Mouse (Mus musculus) c-Kit-negative CD71-positive TER-119-positive erythroid progenitor cells, embryonic 14.5 days (primary cell): ENCODE data around the gene Taok3.

Experiments
- DNase-seq: peaks from one replicate; pipeline ENCODE4 v3.0.0-alpha.2; 2013; ENCODE audit warnings: low read depth, low spot score

The Taok3 gene

DNA sequence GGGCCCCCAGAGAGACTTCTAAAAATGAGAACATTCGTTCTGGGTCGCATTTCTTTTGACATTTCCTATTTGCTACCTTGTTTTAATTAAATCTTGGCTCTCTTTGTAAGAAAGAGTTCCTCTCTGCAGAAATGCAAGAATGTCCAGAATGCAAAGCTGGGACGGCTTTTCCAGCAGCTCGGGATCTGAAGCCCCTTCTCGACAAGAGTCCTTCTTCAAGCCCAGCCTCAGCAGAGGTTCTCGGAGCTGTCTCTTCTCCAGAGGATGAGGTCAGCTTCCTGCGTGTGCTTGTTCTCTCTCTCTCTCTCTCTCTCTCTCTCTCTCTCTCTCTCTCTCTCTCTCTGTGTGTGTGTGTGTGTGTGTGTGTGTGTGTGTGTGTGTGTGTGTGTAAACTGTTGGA is 2.2 kb upstream of the Taok3 start:
- no peak for DNase-seq

DNA sequence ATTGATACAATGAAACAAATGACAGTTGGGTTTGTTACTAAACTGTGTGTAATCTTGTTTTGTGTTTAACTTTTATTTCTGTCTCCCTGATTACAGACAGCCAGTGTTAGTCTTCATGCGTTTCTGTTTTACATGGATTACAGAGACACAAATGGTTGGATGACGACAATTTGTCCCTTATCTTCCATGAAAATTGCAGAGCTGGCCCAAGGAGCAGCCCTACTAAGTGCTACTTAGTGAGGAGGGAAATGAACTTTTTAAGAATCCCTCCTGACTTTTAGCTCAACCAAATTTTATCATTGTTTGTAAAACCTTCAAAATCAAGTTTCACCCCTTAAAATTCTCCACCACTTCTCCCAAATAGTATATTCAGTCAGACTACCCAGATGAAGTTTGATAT is 1.7 kb upstream of the Taok3 start:
- no peak for DNase-seq

DNA sequence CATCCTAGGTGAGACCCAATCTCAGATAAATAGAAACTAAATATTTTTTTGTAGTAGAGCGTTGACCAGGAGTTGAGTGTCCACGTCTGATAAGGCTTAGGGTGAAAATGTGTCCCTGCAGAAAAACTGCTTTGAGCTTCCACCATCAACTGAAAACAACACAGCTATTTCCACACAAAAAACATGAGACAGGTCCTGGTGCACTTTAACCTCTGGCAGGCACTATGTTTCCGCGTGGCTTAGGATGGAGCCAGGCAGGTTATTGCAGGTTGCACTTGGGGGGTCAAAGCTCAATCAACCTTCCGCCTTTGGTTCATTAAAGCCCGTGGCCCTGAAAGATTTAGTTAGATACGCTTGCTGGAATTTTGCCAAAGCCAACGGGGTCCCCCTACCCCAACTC is 1.1 kb upstream of the Taok3 start:
- no peak for DNase-seq

DNA sequence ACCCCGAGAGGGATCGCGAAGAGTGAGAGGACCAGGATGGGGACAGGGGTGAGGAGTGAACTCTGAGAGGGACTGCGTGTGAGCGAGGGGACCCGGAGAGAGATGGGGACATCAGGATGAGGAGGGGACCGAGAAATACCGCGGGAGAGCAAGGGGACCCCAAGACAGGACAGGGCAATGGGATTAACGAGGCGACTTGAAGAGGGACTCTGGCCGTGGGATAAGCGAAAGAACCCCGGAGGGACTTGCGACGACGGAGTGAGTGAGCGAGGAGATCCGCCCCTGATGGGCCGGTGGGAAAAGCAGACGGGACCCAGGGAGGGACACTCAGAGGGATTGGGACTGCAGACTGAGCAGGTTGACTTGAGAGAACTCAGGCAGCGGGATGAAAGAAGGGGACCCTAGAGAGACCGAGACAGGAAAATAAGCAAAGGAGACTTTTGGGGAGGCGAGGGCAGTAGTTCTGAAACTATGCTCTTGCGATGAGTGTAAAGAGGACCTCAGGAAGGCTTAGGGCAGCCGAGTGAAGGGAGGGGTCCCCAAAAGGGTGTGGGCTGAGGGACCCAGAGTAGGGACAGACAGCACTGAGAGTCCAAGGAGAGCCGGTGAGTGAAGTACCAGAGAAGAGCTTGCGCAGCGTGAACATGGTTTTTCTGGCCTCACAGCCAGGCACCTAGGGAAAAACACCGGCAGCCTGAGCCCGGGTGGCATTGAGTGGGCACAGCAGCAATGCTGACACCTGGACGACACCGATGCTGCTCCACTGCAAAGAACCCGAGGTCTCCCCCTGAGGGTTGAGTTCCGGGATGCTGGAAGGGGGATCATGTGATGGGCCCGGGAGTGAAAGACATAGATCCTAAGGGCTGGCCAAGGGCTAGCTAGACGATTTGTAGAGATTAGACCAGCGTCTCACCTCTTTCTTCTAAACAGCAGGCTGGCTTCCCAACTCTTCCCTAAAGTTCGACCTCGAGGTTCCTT is 849 bp downstream of the Taok3 start:
- no peak for DNase-seq

DNA sequence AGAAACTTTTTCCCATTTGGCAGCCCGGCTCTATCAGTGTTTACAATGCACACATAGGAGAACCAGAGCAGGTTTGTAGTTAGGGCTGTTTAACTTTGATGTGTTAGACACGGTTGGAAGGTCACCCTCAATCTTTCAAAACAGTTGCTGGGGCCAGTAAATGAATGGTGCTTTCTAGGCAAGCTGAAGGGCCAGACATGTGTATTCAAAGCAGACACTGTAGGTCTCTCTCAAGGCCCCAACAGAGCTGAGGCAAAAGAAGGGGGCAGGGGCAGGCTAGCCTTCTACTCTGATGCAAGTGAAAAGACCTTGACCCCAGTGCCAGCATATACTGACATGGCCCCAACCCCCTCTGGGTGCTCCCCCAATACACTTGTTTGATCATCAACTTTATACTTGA is 1.7 kb downstream of the Taok3 start:
- no peak for DNase-seq

DNA sequence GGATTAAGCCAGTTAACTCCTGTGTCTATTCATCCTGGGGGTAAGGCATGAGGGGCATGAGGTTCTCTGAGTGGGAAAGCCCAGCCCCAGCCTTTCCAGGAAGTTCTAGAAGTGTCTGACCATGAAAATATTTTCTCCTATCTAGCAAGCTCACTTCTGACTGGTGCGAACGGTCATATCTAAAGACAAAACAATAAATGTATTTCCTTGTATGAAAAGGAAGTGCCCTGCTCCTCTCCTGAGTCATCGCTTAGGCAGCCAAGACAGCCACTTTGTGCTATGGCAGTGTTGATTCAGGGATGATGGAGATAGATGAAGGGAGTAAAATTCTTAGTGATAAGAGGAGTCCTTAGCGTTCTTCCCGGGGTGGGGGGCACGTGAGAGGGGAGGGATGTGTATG is 3.2 kb downstream of the Taok3 start:
- DNase-seq = no peak

DNA sequence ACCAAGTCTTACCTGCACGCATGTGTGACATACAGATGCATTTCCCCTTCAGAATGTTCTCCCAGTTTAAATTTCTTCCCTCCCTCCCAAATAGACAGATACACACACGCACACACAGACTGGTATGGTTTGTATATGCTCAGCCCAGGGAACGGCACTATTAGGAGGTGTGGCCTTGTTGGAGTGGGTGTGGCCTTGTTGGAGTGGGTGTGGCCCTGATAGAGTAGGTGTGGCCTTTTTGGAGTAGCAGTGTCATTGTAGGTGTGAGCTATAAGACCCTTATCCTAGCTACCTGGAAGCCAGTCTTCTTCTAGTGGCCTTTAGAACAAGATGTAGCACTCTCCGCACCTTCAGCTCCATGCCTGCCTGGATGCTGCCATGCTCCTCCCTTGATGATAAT is 3.9 kb downstream of the Taok3 start:
- DNase-seq = no peak

DNA sequence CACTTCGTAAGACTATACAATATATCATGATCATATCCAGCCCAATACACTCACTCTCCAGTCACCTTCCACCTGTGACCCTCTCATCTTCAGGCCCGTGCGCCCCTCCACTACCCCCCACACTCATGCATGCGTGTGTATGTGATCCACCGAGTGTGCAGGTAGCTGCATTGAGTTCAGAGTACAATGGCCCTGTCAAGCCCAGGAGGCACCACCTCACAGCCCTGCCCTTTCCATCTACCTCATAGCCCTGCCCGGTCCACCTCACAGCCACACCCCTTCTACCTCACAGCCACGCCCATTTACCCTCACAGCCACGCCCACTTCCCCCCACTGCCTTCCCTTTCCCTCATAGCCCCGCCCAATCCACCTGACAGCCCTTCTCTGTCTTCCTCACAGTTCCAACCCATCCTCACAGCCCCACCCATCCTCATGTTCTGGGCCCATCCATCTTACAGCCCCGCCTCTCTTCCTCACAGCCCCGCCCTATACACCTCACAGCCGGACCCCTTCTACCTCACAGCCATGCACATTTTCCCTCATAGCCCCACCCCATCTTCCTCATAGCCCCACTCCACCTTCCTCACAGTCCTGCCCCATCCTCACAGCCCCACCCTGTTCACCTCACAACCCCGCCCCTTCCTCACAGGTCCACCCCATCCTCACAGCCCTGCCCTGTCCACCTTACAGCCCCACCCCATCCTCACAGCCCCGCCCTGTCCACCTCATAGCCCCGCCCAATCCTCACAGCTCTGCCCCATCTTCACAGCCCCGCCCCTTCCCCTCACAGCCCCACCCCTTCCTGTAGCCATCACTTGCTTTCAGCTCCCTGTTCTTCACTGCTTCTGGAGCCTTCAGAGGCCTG is 5.8 kb downstream of the Taok3 start:
- no peak for DNase-seq

DNA sequence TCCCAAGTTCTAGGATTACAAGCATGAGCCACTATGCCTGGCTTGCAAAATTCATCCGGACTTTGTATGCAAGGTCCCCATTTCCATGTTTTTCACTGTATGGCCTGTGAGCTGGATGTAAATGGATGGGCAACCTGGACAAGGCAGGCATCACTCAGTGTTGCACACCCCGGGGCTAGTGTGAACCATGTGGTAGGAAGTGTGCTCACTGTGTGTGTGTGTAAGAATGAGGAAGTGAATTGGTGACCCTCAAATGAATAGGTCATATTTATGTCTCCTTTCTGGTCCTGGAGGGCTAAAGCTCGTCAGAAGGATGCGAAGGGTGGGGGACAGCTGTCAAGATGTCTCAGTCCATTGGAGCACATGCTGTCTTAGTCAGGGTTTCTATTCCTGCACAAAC is 7.1 kb downstream of the Taok3 start:
- DNase-seq = no peak

DNA sequence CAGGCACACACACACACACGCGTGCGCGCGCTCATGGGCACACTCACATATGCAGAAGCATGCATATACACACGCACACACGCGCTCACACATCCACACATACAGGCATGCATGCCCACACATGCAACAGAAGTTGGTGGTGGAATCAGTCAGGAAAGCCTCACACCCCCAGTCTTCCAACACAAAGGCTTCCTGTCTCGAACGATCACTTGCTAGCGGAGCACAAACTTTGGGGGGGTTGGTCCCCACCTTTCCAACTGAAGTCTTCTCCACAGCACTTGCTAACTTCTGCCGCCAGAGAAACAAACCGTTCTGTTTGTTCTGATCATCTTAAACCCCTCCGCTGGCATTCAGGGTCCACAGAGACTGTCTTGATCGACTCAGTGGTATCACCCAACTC is 10.8 kb downstream of the Taok3 start:
- no peak for DNase-seq

DNA sequence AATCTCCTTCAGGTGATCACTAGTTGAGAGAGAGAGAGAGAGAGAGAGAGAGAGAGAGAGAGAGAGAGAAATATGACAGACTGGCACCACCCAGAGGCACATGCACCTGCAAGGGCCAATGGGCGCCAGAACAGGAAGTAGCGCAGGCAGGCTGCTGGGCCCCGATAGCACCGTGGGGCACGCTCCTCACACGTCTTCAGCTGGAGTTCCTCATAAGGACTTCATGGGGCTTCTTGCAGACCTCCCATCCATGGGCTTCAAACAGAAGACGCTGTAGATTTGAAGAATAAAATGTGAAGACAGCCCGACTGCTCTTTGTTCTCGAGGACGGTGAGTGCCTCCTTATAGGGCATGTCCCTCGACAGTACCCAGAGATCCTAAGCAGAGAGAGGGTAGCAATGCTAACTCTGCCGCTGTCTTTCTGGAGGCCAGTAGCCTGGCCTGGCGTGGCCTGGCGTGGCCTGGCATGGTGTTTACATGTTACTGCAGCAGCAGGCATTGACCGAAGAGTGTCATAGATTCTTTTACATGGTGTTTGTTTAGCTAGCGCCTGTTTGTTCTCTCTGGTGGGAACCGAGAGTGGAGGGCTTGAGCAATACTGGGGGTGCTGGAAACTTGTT is 13.6 kb downstream of the Taok3 start:
- no peak for DNase-seq

DNA sequence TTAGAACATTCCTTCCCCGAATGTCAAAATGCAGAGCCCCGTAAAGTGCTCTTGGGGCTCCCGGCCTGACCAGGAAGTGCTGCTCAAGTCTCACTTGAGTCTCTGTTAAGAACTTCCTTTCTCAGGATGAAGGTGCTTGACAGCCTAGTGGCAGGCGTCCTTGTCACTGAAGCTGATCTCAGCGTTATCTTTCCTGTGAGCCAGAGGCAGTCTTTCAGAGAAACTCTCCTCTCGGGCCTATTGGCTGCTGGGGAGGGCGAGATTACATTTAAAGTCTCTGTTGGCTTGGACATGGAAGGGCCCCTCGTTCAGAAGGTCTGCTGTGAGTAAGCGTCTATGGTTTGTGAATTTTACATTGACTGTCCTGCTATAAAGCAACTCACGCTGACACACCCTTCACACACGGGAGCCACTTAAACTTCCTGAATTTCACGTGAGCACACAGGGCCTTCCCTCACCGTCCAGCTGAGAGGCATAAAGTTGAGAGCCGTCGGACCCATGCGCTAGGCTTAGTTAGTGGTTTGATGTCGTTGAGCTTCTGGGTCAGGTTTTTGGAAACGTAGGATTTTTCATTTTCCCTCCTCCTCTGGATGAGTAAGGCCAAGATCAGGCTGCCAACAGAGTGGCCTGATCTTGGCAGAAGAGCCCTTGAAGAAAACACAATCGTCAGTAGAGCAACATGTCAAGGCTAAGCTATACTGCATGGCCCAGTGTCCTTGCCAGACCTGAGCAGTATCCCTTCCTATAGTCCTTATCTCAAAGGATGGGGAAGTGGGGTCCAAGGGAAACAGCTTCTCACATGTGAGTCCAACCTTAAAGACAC is 14.3 kb downstream of the Taok3 start:
- DNase-seq = no peak

DNA sequence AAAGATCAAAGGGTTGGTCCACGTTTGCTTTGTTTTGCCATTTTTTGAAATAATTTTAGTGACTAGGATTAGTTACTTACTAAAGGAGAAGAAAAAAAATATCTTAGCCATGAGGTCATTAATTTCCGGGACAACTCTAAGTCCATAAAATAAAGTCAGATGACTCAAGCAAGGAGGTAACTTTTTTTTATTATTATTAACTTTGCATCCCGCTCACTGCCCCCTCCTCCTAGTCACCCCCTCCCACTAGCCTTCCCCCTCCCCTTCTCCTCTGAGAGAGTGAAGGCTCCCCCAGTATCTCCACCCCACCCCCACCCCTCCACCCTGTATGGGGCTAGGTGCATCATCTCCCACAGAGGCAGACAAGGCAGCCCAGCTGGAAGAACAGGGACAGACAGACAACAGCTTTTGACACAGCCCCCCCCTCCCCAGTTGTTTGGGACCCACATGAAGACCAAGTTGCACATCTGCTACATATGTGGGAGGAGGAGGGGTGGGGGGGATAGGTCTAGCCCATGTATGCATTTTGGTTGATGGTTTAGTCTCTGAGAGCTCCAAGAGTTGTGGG is 15.0 kb downstream of the Taok3 start:
- DNase-seq = no peak

DNA sequence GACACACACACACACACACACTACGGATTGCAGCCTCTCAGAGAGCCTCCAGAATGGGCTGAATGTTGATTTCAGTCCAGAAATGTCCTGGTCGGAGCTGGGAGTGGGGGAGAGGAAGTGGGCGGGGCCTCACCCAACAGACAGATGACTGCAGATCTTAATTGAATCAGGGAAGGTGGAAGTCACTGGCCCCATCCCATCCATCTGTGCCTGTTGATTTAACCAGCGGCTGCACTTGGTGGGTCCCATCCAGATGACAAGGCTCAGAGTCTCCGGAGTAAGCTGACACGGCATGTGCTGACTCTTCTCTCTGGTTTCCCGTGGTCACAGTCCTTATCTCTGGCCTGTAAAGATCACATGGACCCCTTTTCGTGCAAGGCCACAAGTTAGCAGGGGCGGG is 15.9 kb downstream of the Taok3 start:
- DNase-seq = no peak

DNA sequence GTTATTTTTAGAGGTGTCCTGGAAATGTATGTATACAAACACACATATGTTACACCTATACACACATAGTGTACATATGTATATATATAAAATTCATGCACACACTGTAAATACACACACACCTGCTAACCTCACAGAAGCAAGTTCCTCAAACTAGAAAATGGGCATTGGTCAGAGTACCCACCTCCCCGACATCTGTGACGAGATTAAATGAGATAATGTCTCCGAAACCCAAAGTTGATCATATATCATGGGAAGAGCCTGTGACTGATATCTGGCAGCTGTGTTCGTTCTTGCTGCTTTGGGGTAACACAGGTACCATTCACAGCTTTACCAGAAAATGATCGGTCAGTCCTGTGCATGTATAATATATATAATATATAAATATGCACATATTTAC is 16.6 kb downstream of the Taok3 start:
- DNase-seq = no peak

DNA sequence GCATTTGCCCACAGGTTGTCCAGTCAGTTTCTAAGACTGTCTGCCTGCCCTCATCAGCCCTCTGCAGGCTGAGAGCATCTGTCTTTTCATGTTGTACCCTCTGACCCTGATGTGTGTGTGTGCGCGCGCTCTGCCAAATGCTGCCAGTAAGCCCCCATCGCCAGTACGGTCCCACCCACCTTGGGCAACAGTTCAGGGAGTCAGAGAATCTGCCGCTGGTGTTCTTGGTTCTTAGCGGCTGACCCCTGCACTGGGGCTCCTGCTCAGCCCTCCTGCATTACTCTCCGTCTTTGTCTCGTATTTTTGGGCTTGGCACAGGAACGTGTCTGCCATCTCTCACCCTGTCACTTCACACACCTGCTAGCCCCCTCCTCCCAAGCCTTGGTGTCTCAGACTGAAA is 17.1 kb downstream of the Taok3 start:
- no peak for DNase-seq

DNA sequence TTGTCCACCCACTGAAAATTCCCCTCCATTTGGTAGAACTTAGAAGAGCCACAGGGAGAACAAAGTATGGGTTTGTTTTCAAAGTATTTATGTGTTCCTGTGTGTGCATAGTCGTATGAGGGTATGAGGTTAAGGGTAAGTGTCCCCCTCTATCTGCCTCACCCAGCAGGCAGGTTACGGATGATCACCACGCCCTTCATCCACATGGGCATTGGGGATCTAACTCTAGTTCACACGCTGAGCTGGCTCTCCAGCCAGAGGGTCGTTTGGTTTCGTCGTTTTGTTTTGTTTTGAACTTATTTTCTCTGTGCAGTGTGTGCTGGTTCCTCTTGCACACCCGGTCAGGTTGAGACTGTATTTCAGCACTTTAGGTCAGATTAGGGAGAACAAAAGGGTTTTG is 17.7 kb downstream of the Taok3 start:
- DNase-seq = no peak

DNA sequence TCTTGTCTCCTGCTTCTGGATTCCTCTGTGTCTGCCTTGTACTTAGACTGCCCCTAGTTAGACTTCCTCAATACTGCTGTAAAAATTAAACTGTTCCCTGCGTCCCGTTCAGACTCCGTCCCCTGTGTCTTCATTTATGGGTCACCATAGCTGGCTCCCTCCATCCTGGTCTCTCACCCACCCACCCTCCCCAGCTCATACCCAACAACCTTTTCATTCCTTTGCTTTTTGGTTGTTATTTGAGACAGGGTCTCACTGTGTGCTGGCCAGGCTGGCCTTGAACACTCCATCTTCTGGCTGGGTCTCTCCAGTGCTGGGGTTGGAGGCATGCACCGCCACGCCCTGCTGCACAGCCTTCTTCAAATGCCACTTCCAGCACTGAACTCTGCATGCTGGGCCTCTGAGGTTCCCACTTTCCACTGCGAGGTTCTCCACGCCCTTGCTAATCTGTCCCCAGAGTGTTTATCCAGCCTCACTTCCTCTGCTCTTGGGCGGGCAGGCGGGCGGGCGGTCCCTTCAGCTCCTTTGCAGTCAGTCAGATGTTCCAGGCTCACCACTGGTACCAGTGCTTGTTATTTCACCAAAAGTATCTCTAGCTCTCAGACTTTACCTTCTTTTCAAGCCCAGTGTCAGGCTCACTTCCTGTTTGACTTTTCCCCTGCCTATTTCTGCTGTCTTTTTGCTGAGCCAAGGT is 18.5 kb downstream of the Taok3 start:
- peak; percentile 76 for DNase-seq

DNA sequence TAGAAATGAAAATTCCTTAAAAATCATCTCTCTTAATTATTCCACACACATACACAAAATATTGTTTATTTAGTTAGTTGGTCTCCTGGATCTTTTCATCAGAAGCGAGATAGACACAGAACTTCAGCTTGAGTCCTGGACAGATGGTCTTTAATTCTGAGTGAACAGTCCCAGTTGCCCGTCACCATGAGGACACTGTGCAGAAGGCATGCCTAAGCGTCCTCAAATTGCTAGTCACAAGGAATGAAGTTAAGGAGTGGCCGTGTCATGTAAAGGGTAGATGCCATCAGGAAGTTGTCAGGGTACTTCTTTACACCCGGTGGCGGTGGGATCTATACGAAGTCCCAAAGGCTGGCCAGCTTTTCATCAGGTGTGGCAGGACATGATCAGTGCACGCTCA is 19.9 kb downstream of the Taok3 start:
- no peak for DNase-seq

DNA sequence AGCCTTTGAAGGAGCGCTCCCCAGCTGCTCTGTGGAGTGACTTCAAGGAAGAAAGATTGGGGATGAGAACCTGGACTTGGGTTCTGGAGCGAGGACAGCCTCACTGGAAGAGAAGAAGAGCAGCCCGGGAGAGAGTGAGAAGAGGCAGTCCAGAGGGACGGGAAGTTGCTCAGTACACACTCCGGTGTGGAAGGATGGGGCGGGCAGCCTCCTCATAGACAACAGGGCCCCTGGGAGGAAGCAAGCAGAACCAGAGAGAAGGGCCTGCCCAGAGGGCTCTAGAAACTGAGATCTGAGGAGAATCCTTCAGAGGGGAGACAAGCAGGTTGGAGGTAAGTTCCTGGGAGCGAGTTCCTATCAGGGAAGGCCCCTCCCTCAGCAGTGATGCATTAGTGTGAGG is 20.4 kb downstream of the Taok3 start:
- no peak for DNase-seq
